Mouse (Mus musculus): Measurements from ENCODE around the gene Gsg1.

GRCm38 (mm10) chr6:135275231-135275630, 21.1 kb upstream of the Gsg1 start:
- no peak for TF ChIP-seq E2F4 (IDR thresholded peaks at IDR 0.05; ENCODE audit: borderline replicate concordance, low read depth, low read length)
- TF ChIP-seq CTCF (IDR thresholded peaks at IDR 0.05 in 2 of 3, conservative IDR thresholded peaks at IDR 0.05 in 1 of 3; ENCODE audit: control insufficient read depth in 1 of 3, insufficient read depth in 1 of 3, low read depth in 2 of 3, low read length in 3 of 3, poor library complexity in 1 of 3, severe bottlenecking in 1 of 3) = no peak
- no peak for TF ChIP-seq POLR2A (IDR thresholded peaks at IDR 0.05; ENCODE audit: control insufficient read depth in 1 of 2, insufficient read depth in 1 of 2, low read depth in 1 of 2, low read length in 2 of 2, poor library complexity in 1 of 2)
- no peak for TF ChIP-seq ELF1 (IDR thresholded peaks at IDR 0.05; ENCODE audit: low read depth, low read length)
- TF ChIP-seq RAD21 (IDR thresholded peaks at IDR 0.05; ENCODE audit: low read depth, low read length) = no peak
- no peak for TF ChIP-seq POLR2AphosphoS2 (IDR thresholded peaks at IDR 0.05; ENCODE audit: low read length)
- no peak for TF ChIP-seq TCF12 (IDR thresholded peaks at IDR 0.05; ENCODE audit: low read depth, low read length)

Data from MEL (cell line).